Mouse (Mus musculus) kidney, adult 2 months (tissue): ENCODE results near the gene Traf6.

Experiments
- CTCF ChIP-seq: fragments of 200-500 bp; conservative IDR thresholded peaks from 2 replicates; pipeline ENCODE4 v1.5.1; 2011; ENCODE audit warnings: low read depth, mild to moderate bottlenecking, control low read depth, low read length, moderate library complexity, mixed read lengths; ENCODE audit not compliant: insufficient read depth, insufficient read length
- POLR2A ChIP-seq: fragments of 200-500 bp; IDR thresholded peaks from one replicate; pipeline ENCODE4 v1.6.1; 2011; ENCODE audit warnings: low read depth, low read length, control low read depth

DNA sequence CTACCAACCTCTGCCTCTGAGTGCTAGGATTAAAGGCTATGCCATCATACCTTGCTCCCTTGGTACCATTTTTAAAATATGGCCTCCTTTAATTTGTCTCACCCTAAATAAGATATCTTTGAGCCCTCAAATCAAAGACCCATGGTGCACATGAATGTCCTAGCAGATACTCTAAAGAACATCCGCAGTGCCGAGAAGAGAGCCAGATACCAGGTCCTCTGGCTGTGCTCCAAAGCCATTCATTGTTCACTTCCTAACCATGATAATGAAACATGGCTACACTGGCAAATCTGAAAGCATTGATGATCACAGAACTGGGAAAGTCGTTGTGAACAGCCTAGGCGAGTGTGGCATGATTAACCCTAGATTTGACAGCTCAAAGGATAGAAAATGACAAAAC is 14.8 kb downstream of the Traf6 start:
- TF ChIP-seq CTCF (no peak), POLR2A (no peak)
